Mouse (Mus musculus) gastrocnemius, postnatal 14 days (tissue): ENCODE data around the gene Smok2a. TPM values are rescaled to one million over a fixed set of nuclear protein-coding genes. Genes with fewer than 3 reads are reported as not detected.
A peak's percentile ranks its signal among the peaks of the same experiment; 100 is the strongest.
"Not testable (repeated sequence)": the region's sequence is repeated elsewhere in the genome, so short reads cannot be mapped to it uniquely, and the experiment has no call there.

Source experiments
- DNase-seq: peaks from one replicate; pipeline ENCODE4 v3.0.0; 2021; ENCODE audit warnings: mixed read lengths
- intact Hi-C: fragments of 180-260 bp; cut with DNase I; formaldehyde crosslinking; loops from one replicate; pipeline ENCODE4 v1.15.1; 2025; ENCODE audit warnings: low total_unique reads
- total RNA-seq, 2 experiments: library from RNA; stranded (reverse); gene quantifications; 2 replicates each; pipeline ENCODE4 v1.2.3; 2021

The Smok2a gene
- total RNA-seq, 2 experiments from 2014 or later: not detected

DNA sequence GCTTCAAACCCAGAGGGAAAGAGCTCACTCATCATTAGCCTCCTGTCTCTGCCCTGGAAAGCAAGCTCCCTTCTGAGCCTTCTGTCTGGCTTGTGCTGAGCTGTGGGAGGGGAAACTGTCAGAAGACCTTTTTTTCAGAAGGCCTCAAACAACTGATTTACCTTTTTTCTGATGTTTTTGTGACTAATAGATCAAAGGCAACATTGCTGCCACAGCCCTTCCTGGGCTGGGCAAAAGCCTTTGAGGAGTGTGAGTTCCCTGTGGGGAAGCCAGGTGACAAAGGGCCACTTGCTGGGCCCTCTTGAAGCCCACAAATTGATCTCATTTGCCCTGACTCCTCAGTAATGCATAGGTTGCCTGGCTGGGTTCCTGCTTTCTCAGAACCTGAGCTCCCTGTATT lies 12.5 kb upstream of the Smok2a start:
- intact Hi-C loops: not testable (repeated sequence)

DNA sequence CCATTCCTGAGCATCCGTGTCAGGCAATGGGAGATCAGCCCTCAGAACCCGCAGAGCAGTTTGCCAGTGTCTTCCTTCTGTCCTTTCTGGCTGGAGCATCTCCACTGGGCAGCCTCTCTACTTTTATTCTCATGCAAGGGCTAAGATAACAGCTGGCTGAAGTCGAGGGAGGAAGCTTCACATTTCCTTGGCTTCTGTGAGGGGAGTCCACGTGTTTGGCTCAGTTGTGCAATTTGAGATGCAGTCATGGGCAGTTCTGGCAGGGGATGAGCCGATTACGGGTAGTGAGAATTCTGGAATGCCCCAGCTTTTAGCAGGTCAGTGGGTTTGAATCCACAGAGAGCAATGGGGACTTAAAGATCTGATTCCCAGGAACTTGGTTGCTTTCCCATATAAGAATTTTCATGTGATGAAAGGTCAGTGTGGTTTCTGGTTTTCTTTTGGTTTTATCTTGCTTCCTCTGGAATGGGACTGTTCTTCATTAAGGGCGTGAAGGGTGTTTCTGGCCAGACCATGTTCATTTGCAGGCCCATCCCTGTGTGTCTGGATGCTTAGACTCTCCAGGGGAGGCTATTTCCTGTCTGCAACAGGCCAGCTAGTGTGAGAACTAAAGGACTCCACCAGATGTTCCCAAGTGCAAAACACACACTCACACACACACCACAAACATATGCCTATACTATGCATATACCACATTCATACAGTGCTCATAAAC lies 8.7 kb upstream of the Smok2a start:
- DNase-seq: peak; percentile 60
- intact Hi-C loops: no loop called here

More for the DNA sequence above, 12.5 kb upstream of the Smok2a start:
- not testable (repeated sequence) for DNase-seq

DNA sequence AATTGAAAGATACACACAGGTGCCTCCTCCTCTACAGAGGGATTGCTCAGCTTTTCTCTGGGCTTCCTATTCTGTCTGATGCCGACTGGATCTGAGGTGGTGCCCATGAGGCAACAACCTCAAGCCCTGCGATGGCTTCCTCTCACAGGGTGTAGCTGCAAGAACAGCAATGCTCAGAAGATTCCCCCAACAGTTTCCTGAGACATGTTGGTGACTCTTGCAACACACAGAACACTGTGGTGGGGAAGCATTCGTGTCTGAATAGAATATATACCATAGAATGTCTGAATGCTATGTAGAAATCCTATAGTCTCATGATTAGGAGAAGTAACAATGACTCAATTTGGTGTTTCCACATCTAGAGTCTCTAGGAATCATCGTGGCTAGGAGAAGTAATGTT lies 6.8 kb upstream of the Smok2a start:
- DNase-seq: no peak
- intact Hi-C loops: no loop called here

DNA sequence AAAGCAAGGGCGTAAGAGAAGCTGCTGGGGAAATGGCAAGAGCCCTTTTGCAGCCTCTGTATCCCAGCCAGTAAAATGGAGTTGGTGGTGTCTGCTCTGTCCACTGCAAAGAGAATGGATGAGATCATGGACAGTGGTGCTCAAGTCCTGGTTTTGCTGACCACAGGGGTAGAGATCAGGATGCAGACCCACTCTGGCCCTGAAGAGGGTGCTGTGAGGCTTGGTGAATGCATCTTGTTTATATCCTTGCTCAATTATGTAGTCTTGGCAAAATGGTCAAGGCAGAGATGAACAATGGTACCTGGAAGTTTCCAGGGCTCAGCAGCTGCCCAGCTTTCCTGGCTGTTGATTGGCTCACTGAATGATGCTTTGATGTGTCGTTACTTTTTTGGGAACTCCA lies 5.4 kb upstream of the Smok2a start:
- intact Hi-C loops: no loop called here
- DNase-seq: no peak

DNA sequence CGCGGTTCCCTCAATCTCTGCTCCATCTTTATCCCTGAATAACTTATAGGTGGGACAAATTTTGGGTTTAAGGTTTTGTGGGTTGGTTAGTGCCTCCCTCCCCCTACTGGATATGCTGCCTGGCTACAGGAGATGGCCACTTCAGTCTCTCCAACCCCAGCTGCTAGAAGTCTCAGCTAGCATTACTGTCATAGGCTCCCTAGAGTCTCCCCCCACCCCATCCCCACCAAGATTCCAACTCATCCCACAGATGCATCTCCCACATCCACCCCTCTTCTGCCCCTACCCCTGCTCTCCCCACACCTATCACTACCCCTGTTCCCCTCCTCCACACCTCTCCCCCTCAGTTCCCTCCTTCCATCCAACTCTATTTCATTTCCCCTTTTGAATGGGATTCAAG lies 933 bp downstream of the Smok2a start:
- intact Hi-C loops: not testable (repeated sequence)

DNA sequence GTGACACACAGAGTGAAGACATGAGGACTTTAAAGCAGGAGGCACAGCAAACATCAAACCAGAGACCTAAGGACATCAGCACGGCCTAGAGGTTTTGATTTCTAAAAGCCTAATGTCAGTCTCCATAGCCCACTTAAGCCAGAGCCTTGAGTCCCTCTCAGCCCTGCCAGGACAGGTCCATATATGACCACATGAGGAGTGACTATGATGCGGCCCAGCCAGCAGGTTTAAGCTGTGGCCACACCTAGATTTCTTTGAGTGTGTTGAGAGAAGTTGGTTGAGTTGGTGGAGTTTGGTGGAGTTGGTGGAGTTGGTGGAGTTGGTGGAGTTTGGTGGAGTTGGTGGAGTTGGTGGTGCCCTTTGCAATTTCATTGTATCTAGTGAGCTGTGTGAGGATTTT lies 9.0 kb downstream of the Smok2a start, which contains the start of gene Smok2b:
Smok2b (plus strand) TSS at position 301 of the 400 bp plus-strand sequence.
- DNase-seq, intact Hi-C loops: not testable (repeated sequence)

More for the DNA sequence above, 933 bp downstream of the Smok2a start:
- not testable (repeated sequence) for DNase-seq

DNA sequence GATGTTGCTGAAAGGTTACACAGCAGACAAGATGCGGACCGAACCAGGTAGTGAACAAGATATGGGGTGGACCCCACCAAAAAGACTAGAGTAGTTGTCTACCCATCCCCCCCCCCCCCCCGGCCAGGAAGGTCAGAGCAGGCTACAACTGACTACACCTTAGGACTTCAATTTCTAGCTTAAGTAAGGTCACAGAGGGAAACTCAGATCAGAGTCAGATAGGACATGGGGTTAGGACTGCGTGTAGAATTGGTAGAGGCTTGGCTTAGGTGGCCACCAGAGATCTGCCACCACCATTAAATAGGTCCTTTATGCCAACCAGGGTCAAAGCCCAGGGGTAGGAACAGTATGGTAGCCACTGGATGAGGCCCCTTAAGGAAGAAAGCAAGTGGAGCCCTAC lies 18.5 kb downstream of the Smok2a start:
- DNase-seq, intact Hi-C loops: not testable (repeated sequence)

DNA sequence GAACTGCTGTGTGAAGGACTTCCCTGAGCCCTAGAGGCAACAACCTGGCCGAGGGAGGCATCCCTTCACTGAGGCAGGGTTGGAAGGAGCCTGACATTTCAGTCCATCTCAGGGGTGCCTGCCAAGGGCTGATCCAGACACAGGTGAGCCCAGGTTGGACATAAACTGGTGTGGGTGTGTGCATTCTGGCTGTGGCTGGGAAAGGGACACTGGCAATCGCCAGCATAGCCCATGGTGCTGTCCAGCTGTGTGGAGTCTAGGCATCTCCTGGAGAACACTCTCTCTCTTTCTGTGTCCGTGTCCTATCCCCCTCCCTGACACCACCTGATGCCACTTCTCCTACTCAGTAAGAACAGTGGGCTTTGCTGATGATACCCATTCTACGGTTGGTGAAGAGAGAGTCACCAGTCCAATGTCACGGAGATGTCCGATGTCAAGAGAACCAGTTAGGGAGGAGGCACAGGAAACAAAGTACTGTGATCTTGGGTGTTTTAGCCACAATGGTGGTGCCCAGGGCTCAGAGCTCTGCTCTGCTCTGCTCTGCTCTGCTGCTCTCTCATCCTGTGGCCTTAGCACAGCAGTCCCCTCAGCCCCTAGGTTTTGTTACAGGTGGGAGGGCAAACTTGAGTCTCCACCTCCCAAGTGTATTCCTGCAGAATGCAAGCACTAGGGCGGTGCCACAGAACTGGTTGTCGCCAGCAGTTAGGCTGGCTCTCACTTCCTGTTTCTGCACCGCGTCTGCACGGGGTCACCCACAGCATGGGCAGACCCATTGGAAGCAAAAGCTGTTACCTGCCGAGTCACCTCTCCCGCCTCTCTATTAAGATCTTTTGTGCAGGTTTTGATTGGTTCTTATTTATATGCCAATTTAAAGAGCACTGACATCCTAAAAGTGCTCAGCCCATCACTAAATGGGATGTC lies 20.1 kb downstream of the Smok2a start:
- DNase-seq, intact Hi-C loops: not testable (repeated sequence)

DNA sequence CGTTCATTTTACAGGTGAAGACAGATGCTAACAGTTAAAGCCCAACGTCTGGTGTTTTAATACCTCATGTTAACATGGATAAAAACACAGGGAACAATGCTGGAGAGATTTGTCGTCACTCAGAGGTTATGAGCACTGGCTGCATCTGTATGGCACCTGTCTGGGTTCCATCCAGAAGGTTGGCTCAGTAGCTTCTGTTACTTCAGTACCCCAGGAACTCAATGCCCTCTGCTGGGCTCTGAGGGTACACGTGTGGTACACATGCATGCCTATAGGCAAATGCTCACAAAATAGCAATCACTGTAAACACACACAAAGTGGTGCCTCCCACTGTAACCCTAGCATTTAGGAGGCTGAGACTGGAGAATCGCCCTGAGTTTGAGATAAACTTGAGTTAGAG lies 33.8 kb downstream of the Smok2a start:
- DNase-seq, intact Hi-C loops: not testable (repeated sequence)

Other genes with a start within 250 kb of the Smok2a start
- gene Wtap, start 227.0 kb upstream of the Smok2a start, total RNA-seq: 10 to 100 TPM; 27.9 to 31.2 TPM
- 100 to 1,000 TPM; 302 to 371 TPM for gene Sod2, start 214.3 kb upstream of the Smok2a start, total RNA-seq
- gene Gpr31b, start 168.9 kb upstream of the Smok2a start, total RNA-seq: not detected
- gene Tcp10b, start 160.1 kb upstream of the Smok2a start, total RNA-seq: under 1 TPM; 0.27 to 0.35 TPM
- gene Unc93a, start 89.4 kb upstream of the Smok2a start, total RNA-seq: not detected
- not detected for gene Smok2b, start 9.1 kb downstream of the Smok2a start, total RNA-seq
- gene Tcp10c, start 133.4 kb downstream of the Smok2a start, total RNA-seq: not detected